Mouse (Mus musculus): ENCODE measurements at regions not wholly inside any gene's neighbourhood (a gene's known extent, or its start where the extent isn't known, plus 50 kb on each side); places are given as distances from the start of the nearest gene placed in this dataset.

GRCm38 (mm10) chr4:106054324-106054723, 261.7 kb upstream of the Usp24 start:
- H3K4me3 ChIP-seq (ENCODE audit: low read depth, low read length) = no peak overlapping the region
- ATAC-seq (ENCODE audit: low read depth) = no peak
- no peak overlapping the region for H3K4me2 ChIP-seq (ENCODE audit: low read depth, low read length)
- H3K9ac ChIP-seq (replicated peaks; ENCODE audit: low read depth, low read length) = no peak overlapping the region
- H3K27ac ChIP-seq (ENCODE audit: low read depth, low read length) = no peak overlapping the region
- no peaks in the 10 kb centered on the region for H3K9me3 ChIP-seq (ENCODE audit: control insufficient read depth, low read length)
- H3K36me3 ChIP-seq (ENCODE audit: control insufficient read depth, insufficient read depth, low read length) = no peaks in the 10 kb centered on the region
- no peaks in the 10 kb centered on the region for H3K4me1 ChIP-seq (ENCODE audit: control insufficient read depth, insufficient read depth, low read length)
- WGBS = 69% methylated on average over 7 of the region's 7 CpGs
- H3K27me3 ChIP-seq (ENCODE audit: control insufficient read depth, insufficient read depth, low read length) = no peaks in the 10 kb centered on the region

GRCm38 (mm10) chr4:106062651-106063050, 253.4 kb upstream of the Usp24 start:
- no peaks in the 10 kb centered on the region for H3K4me1 ChIP-seq (ENCODE audit: control insufficient read depth, insufficient read depth, low read length)
- no peak overlapping the region for H3K4me3 ChIP-seq (ENCODE audit: low read depth, low read length)
- no peak overlapping the region for H3K9ac ChIP-seq (replicated peaks; ENCODE audit: low read depth, low read length)
- no peak overlapping the region for H3K27ac ChIP-seq (ENCODE audit: low read depth, low read length)
- no peak for ATAC-seq (ENCODE audit: low read depth)
- H3K27me3 ChIP-seq (ENCODE audit: control insufficient read depth, insufficient read depth, low read length) = no peaks in the 10 kb centered on the region; the same call in 1 of the 2 replicates
- no peaks in the 10 kb centered on the region for H3K9me3 ChIP-seq (ENCODE audit: control insufficient read depth, low read length)
- 77% methylated on average over 12 of the region's 12 CpGs for WGBS
- no peak overlapping the region for H3K4me2 ChIP-seq (ENCODE audit: low read depth, low read length)
- no peaks in the 10 kb centered on the region for H3K36me3 ChIP-seq (ENCODE audit: control insufficient read depth, insufficient read depth, low read length)

GRCm38 (mm10) chr4:106063851-106064382, 252.1 kb upstream of the Usp24 start:
- no peak for ATAC-seq (ENCODE audit: low read depth)

GRCm38 (mm10) chr4:106067023-106067422, 249.0 kb upstream of the Usp24 start:
- Histone ChIP-seq H3K27me3 (ENCODE audit: control insufficient read depth, insufficient read depth, low read length) (no peaks in the 10 kb centered on the region; the same call in 1 of the 2 replicates), H3K27ac (ENCODE audit: low read depth, low read length) (no peak overlapping the region), H3K4me2 (ENCODE audit: low read depth, low read length) (no peak overlapping the region), H3K4me1 (ENCODE audit: control insufficient read depth, insufficient read depth, low read length) (no peaks in the 10 kb centered on the region), H3K9ac (replicated peaks; ENCODE audit: low read depth, low read length) (no peak overlapping the region), H3K36me3 (ENCODE audit: control insufficient read depth, insufficient read depth, low read length) (no peaks in the 10 kb centered on the region), H3K4me3 (ENCODE audit: low read depth, low read length) (no peak overlapping the region), H3K9me3 (ENCODE audit: control insufficient read depth, low read length) (no peaks in the 10 kb centered on the region)
- WGBS = 46% methylated on average over 9 of the region's 9 CpGs
- no peak for ATAC-seq (ENCODE audit: low read depth)

More at GRCm38 (mm10) chr4:106063851-106064382, 252.1 kb upstream of the Usp24 start:
- Histone ChIP-seq H3K9me3 (ENCODE audit: control insufficient read depth, low read length) (no peaks in the 10 kb centered on the region), H3K36me3 (ENCODE audit: control insufficient read depth, insufficient read depth, low read length) (no peaks in the 10 kb centered on the region), H3K27ac (ENCODE audit: low read depth, low read length) (no peak overlapping the region), H3K9ac (replicated peaks; ENCODE audit: low read depth, low read length) (no peak overlapping the region), H3K4me2 (ENCODE audit: low read depth, low read length) (no peak overlapping the region), H3K27me3 (ENCODE audit: control insufficient read depth, insufficient read depth, low read length) (no peaks in the 10 kb centered on the region; the same call in 1 of the 2 replicates), H3K4me1 (ENCODE audit: control insufficient read depth, insufficient read depth, low read length) (no peaks in the 10 kb centered on the region), H3K4me3 (ENCODE audit: low read depth, low read length) (no peak overlapping the region)
- WGBS = 41% methylated on average over 6 of the region's 6 CpGs

- ATAC-seq (ENCODE audit: low read depth) = no peak
- Histone ChIP-seq H3K36me3 (ENCODE audit: control insufficient read depth, insufficient read depth, low read length) (no peaks in the 10 kb centered on the region), H3K27ac (ENCODE audit: low read depth, low read length) (no peak overlapping the region), H3K4me1 (ENCODE audit: control insufficient read depth, insufficient read depth, low read length) (no peaks in the 10 kb centered on the region), H3K9ac (replicated peaks; ENCODE audit: low read depth, low read length) (no peak overlapping the region), H3K9me3 (ENCODE audit: control insufficient read depth, low read length) (no peaks in the 10 kb centered on the region), H3K27me3 (ENCODE audit: control insufficient read depth, insufficient read depth, low read length) (no peaks in the 10 kb centered on the region), H3K4me3 (ENCODE audit: low read depth, low read length) (no peak overlapping the region), H3K4me2 (ENCODE audit: low read depth, low read length) (no peak overlapping the region)
These were observed 232.5 kb upstream of the Usp24 start for GRCm38 (mm10) chr4:106083546-106083945.

- no peak overlapping the region for H3K4me3 ChIP-seq (ENCODE audit: low read depth, low read length)
- ATAC-seq (ENCODE audit: low read depth) = no peak
- H3K9ac ChIP-seq (replicated peaks; ENCODE audit: low read depth, low read length) = no peak overlapping the region
- no peaks in the 10 kb centered on the region for H3K36me3 ChIP-seq (ENCODE audit: control insufficient read depth, insufficient read depth, low read length)
- no peaks in the 10 kb centered on the region for H3K9me3 ChIP-seq (ENCODE audit: control insufficient read depth, low read length)
- H3K4me1 ChIP-seq (ENCODE audit: control insufficient read depth, insufficient read depth, low read length) = no peaks in the 10 kb centered on the region
- H3K27me3 ChIP-seq (ENCODE audit: control insufficient read depth, insufficient read depth, low read length) = no peaks in the 10 kb centered on the region
- no peak overlapping the region for H3K27ac ChIP-seq (ENCODE audit: low read depth, low read length)
- 65% methylated on average over 9 of the region's 9 CpGs for WGBS
- no peak overlapping the region for H3K4me2 ChIP-seq (ENCODE audit: low read depth, low read length)
These were observed 223.9 kb upstream of the Usp24 start for GRCm38 (mm10) chr4:106091927-106092675.

- no peaks in the 10 kb centered on the region for H3K4me1 ChIP-seq (ENCODE audit: control insufficient read depth, insufficient read depth, low read length)
- H3K9ac ChIP-seq (replicated peaks; ENCODE audit: low read depth, low read length) = no peak overlapping the region
- no peaks in the 10 kb centered on the region for H3K36me3 ChIP-seq (ENCODE audit: control insufficient read depth, insufficient read depth, low read length)
- no peak overlapping the region for H3K27ac ChIP-seq (ENCODE audit: low read depth, low read length)
- H3K27me3 ChIP-seq (ENCODE audit: control insufficient read depth, insufficient read depth, low read length) = no peaks in the 10 kb centered on the region
- WGBS = 80% methylated on average over 6 of the region's 6 CpGs
- H3K4me3 ChIP-seq (ENCODE audit: low read depth, low read length) = no peak overlapping the region
- ATAC-seq (ENCODE audit: low read depth) = no peak
- no peaks in the 10 kb centered on the region for H3K9me3 ChIP-seq (ENCODE audit: control insufficient read depth, low read length)
- no peak overlapping the region for H3K4me2 ChIP-seq (ENCODE audit: low read depth, low read length)
These were observed 223.3 kb upstream of the Usp24 start for GRCm38 (mm10) chr4:106092676-106093070.

- no peak overlapping the region for H3K4me3 ChIP-seq (ENCODE audit: low read depth, low read length)
- H3K9ac ChIP-seq (replicated peaks; ENCODE audit: low read depth, low read length) = no peak overlapping the region
- no peak for ATAC-seq (ENCODE audit: low read depth)
- H3K27ac ChIP-seq (ENCODE audit: low read depth, low read length) = no peak overlapping the region
- H3K4me2 ChIP-seq (ENCODE audit: low read depth, low read length) = no peak overlapping the region
- no peaks in the 10 kb centered on the region for H3K36me3 ChIP-seq (ENCODE audit: control insufficient read depth, insufficient read depth, low read length)
- no peaks in the 10 kb centered on the region for H3K27me3 ChIP-seq (ENCODE audit: control insufficient read depth, insufficient read depth, low read length)
- no peaks in the 10 kb centered on the region for H3K9me3 ChIP-seq (ENCODE audit: control insufficient read depth, low read length)
- no peaks in the 10 kb centered on the region for H3K4me1 ChIP-seq (ENCODE audit: control insufficient read depth, insufficient read depth, low read length)
- 85% methylated on average over 2 of the region's 2 CpGs for WGBS
These were observed 222.8 kb upstream of the Usp24 start for GRCm38 (mm10) chr4:106093252-106093651.

- 86% methylated on average over 11 of the region's 11 CpGs for WGBS
- ATAC-seq (ENCODE audit: low read depth) = no peak
- Histone ChIP-seq H3K4me2 (ENCODE audit: low read depth, low read length) (no peak overlapping the region), H3K9ac (replicated peaks; ENCODE audit: low read depth, low read length) (no peak overlapping the region), H3K36me3 (ENCODE audit: control insufficient read depth, insufficient read depth, low read length) (no peaks in the 10 kb centered on the region), H3K4me3 (ENCODE audit: low read depth, low read length) (no peak overlapping the region), H3K9me3 (ENCODE audit: control insufficient read depth, low read length) (no peaks in the 10 kb centered on the region), H3K27me3 (ENCODE audit: control insufficient read depth, insufficient read depth, low read length) (no peaks in the 10 kb centered on the region), H3K4me1 (ENCODE audit: control insufficient read depth, insufficient read depth, low read length) (no peaks in the 10 kb centered on the region), H3K27ac (ENCODE audit: low read depth, low read length) (no peak overlapping the region)
These were observed 221.0 kb upstream of the Usp24 start for GRCm38 (mm10) chr4:106094882-106095556.

Data from neural tube, embryonic 14.5 days (tissue).